Mouse (Mus musculus) spleen, adult 2 months (tissue): ENCODE data around the gene Shroom3. TPM values are rescaled to one million over a fixed set of nuclear protein-coding genes. Genes with fewer than 3 reads are reported as not detected.

Source experiments
- DNase-seq, 2 experiments: peaks; one replicate each; pipeline versions ENCODE4 v3.0.0 to v3.0.0-alpha.2; 2012 to 2021; ENCODE audit warnings: low spot score in 2 of 2, low read depth in 1 of 2
- H3K27ac ChIP-seq: fragments of 200-500 bp; 2 replicates; pipeline ENCODE4 v1.5.1; 2012; ENCODE audit warnings: low read length, inconsistent platforms; ENCODE audit not compliant: insufficient read depth
- H3K27me3 ChIP-seq: fragments of 200-500 bp; 2 replicates; pipeline ENCODE4 v1.6.1; 2012; ENCODE audit warnings: mild to moderate bottlenecking, moderate library complexity, low read length, inconsistent platforms; ENCODE audit not compliant: control insufficient read depth, insufficient read depth
- H3K36me3 ChIP-seq: fragments of 200-500 bp; 2 replicates; pipeline ENCODE4 v1.6.1; 2012; ENCODE audit warnings: mild to moderate bottlenecking, low read length, inconsistent platforms; ENCODE audit not compliant: control insufficient read depth, insufficient read depth
- H3K4me1 ChIP-seq: fragments of 200-500 bp; 2 replicates; pipeline ENCODE4 v1.6.1; 2011; ENCODE audit warnings: inconsistent platforms; ENCODE audit not compliant: control insufficient read depth, insufficient read depth, insufficient read length
- H3K4me3 ChIP-seq: fragments of 200-500 bp; 2 replicates; pipeline ENCODE4 v1.5.1; 2011; ENCODE audit warnings: mild to moderate bottlenecking, inconsistent platforms; ENCODE audit not compliant: insufficient read depth, insufficient read length; ENCODE audit errors: extremely low read depth
- CTCF ChIP-seq: fragments of 200-500 bp; IDR thresholded peaks from 2 replicates; pipeline ENCODE4 v1.5.1; 2011; ENCODE audit warnings: mild to moderate bottlenecking, inconsistent platforms; ENCODE audit not compliant: insufficient read depth, insufficient read length, insufficient replicate concordance; ENCODE audit errors: extremely low read depth
- POLR2A ChIP-seq: fragments of 200-500 bp; IDR thresholded peaks from 2 replicates; pipeline ENCODE4 v1.6.1; 2011; ENCODE audit warnings: low read depth, low read length, inconsistent platforms
- WGBS: fragments of 180-500 bp; shearing (Covaris S2); methylation state at CpG from one replicate; pipeline ENCODE4 v1.1.7; 2018; 5-methylcytosine and 5-hydroxymethylcytosine counted together
- polyA plus RNA-seq: library from polyadenylated mRNA; depleted of rRNA; stranded (reverse); fragments of >200 nt; gene quantifications from 2 replicates; pipeline ENCODE4 v1.2.3, GENCODE M21; 2012

Shroom3 gene
- polyA plus RNA-seq, 1 experiment: 9.9 TPM

DNA sequence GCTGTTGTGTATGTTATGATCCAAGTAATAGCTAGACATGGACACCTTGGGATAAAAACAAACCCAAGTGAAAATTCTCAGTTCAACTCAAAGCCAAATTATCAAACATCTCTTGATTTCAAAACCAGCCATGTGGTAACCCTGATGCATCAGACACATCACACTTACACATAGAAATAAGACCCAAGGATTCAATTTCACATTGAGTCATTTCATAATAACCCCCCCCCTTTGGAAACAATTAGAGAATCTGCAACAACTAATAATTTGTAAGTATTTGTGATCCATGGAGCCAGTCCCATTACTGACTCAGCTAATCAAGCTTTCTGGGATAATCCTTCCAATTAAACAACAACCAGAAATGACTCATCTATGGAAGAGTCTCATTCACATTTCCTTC lies 190.3 kb downstream of the Shroom3 start:
- Histone ChIP-seq H3K4me1 (no peaks in the 10 kb centered on the region), H3K27ac (no peak overlapping the region), H3K27me3 (no peaks in the 10 kb centered on the region), H3K36me3 (no peaks in the 10 kb centered on the region), H3K4me3 (no peak overlapping the region)
- TF ChIP-seq POLR2A (no peak), CTCF (no peak)
- no peak for DNase-seq

GRCm38 (mm10) chr5:92875836-92876235 lies 192.6 kb downstream of the Shroom3 start:
- Histone ChIP-seq H3K36me3 (no peaks in the 10 kb centered on the region), H3K4me3 (no peak overlapping the region), H3K27me3 (no peaks in the 10 kb centered on the region), H3K4me1 (no peaks in the 10 kb centered on the region; the same call in 1 of the 2 replicates), H3K27ac (no peak overlapping the region)
- 93% methylated on average over 10 of the region's 10 CpGs for WGBS
- DNase-seq: no peak
- TF ChIP-seq CTCF (no peak), POLR2A (no peak)

GRCm38 (mm10) chr5:92877104-92877503 lies 193.9 kb downstream of the Shroom3 start:
- Histone ChIP-seq H3K36me3 (no peaks in the 10 kb centered on the region), H3K4me3 (no peak overlapping the region), H3K27me3 (no peaks in the 10 kb centered on the region), H3K27ac (no peak overlapping the region), H3K4me1 (no peaks in the 10 kb centered on the region; the same call in 1 of the 2 replicates)
- DNase-seq: no peak
- TF ChIP-seq CTCF (no peak), POLR2A (no peak)
- WGBS: 71% methylated on average over 3 of the region's 3 CpGs

- Histone ChIP-seq H3K4me3 (no peak overlapping the region), H3K27me3 (no peaks in the 10 kb centered on the region), H3K4me1 (no peaks in the 10 kb centered on the region; the same call in 1 of the 2 replicates), H3K36me3 (no peaks in the 10 kb centered on the region), H3K27ac (no peak overlapping the region)
- 91% methylated on average over 2 of the region's 2 CpGs for WGBS
- no peak for DNase-seq
- no peak for TF ChIP-seq CTCF
- no peak for TF ChIP-seq POLR2A
Measured at GRCm38 (mm10) chr5:92880393-92880792, 197.2 kb downstream of the Shroom3 start.

DNA sequence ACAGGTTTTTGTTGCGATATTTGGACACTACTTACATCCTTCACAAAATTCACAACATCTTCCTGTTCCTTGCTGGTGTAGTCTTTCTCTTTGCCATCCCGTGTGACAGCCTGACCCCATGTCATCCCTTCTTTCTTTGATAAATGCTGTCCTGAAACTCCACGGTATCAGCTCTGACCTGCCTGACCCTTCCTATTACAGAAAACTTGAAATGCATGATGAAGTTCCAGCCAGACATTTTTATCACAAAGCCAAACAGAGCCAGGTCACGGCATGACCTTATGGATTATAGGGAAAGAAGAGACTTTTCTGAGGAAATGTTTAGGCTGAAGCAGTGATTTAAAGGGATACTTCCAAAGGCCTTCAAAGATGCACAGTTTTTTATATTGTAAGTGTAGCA lies 197.7 kb downstream of the Shroom3 start:
- Histone ChIP-seq H3K27ac (no peak overlapping the region), H3K4me3 (no peak overlapping the region), H3K27me3 (no peaks in the 10 kb centered on the region), H3K36me3 (no peaks in the 10 kb centered on the region), H3K4me1 (no peaks in the 10 kb centered on the region; the same call in 1 of the 2 replicates)
- no peak for DNase-seq
- TF ChIP-seq POLR2A (no peak), CTCF (no peak)
- WGBS: 85% methylated on average over 4 of the region's 4 CpGs

GRCm38 (mm10) chr5:92886141-92886540 lies 202.9 kb downstream of the Shroom3 start:
- 77% methylated on average over 4 of the region's 4 CpGs for WGBS
- no peak overlapping the region for H3K4me3 ChIP-seq
- H3K4me1 ChIP-seq: no peaks in the 10 kb centered on the region
- no peak for TF ChIP-seq CTCF
- no peak for TF ChIP-seq POLR2A
- no peak for DNase-seq
- no peaks in the 10 kb centered on the region for H3K27me3 ChIP-seq
- H3K27ac ChIP-seq: no peak overlapping the region
- H3K36me3 ChIP-seq: no peaks in the 10 kb centered on the region

DNA sequence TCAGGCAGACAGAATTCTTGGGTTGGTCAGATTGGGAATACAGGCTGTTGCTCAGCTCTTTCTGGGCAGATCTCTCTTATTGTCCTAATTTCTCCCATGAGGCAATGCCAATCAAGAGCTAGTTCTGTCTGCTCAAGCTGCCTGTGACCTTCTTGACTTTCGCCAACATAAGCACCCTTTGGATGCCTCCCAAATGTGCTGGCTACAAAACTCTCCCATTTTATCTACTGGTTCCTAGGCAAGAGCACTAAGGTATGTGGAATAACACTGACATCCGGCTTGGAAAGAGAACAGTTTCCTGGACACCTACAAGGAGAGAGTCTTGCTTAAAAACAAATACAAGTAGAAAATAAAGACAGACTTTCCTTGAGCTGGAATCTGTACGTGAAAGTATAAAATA lies 204.3 kb downstream of the Shroom3 start:
- Histone ChIP-seq H3K36me3 (no peaks in the 10 kb centered on the region), H3K27me3 (no peaks in the 10 kb centered on the region), H3K4me3 (no peak overlapping the region), H3K27ac (no peak overlapping the region), H3K4me1 (no peaks in the 10 kb centered on the region)
- WGBS: 86% methylated on average over 3 of the region's 3 CpGs
- TF ChIP-seq CTCF (no peak), POLR2A (no peak)
- DNase-seq: no peak
